Mouse (Mus musculus): Measurements from ENCODE around the gene Tsfm.

GRCm38 (mm10) chr10:126987183-126988118 is 43.2 kb downstream of the Tsfm start:
- TF ChIP-seq CTCF (IDR thresholded peaks at IDR 0.05; ENCODE audit: control insufficient read depth, insufficient read depth, insufficient replicate concordance, low read depth, low read length) (no peak), POLR2A (IDR thresholded peaks at IDR 0.05; ENCODE audit: control insufficient read depth, low read depth, low read length) (no peak)
